Mouse (Mus musculus) CD4-positive naive resting alpha-beta T cell, adult 76 days (primary cell): ENCODE results near the gene Tro. TPM values are rescaled to one million over a fixed set of nuclear protein-coding genes. Genes with fewer than 3 reads are reported as not detected.

ENCODE experiments used
- total RNA-seq: library from RNA; stranded (reverse); gene quantifications from one replicate; pipeline ENCODE4 v1.2.4, GENCODE M21; 2023

Gene Tro
- not detected for total RNA-seq

DNA sequence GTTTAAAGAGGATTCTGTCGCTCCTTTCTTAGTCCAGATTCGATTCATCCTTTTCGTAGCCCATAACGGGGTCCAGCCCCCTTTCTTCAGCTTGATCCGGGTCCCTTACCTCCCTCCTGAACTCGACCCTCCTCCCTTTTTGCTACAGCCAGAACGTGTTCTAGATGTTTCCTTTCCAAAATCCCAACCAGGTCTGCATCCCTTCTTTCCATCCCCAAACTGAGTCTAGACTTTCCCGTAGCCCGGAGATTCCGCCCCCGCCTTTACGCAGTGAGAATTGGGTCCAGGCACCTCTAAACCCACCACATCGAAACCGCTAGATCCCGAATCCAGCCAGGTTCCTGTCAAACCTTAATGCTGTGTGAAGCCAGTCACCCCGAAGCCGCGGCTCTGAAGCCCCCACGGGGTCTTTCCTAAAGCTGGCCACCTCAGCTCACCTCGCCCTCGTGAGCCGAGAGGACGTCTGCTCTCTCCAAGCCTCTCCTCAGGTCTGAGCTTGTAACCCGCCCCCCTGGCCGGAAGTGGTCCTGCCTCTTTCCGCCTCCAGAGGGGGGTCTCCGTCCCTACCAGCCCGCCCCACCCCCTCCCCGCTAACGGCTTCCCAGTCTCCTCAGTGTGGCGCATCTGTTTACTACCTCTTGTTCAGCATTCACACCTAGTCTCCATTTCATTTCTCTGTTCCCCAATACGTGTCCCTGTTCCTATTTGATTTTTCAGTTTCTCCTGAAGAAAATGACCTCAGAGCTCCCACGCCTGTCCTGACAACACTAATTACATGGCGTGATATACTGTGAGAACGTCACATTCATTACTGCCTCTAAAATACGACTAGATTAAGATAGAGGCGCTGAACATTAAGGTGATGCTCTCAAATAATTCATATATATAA lies at the start of gene Tro:
TSS of gene Tro (minus strand) at position 676 of the 889 bp plus-strand sequence.

Other genes with a start within 250 kb of the Tro start
- gene Tmem29, start 198.4 kb downstream of the Tro start, total RNA-seq: 10.2 TPM
- gene Alas2, start 110.2 kb downstream of the Tro start, total RNA-seq: 44.4 TPM
- 4.8 TPM for gene Pfkfb1, start 69.4 kb downstream of the Tro start, total RNA-seq
- 17.6 TPM for gene Apex2, start 67.7 kb downstream of the Tro start, total RNA-seq
- 1.1 TPM for gene Maged2, start 156.8 kb upstream of the Tro start, total RNA-seq